Mouse (Mus musculus): ENCODE measurements at regions not wholly inside any gene's neighbourhood (a gene's known extent, or its start where the extent isn't known, plus 50 kb on each side); places are given as distances from the start of the nearest gene placed in this dataset.

DNA sequence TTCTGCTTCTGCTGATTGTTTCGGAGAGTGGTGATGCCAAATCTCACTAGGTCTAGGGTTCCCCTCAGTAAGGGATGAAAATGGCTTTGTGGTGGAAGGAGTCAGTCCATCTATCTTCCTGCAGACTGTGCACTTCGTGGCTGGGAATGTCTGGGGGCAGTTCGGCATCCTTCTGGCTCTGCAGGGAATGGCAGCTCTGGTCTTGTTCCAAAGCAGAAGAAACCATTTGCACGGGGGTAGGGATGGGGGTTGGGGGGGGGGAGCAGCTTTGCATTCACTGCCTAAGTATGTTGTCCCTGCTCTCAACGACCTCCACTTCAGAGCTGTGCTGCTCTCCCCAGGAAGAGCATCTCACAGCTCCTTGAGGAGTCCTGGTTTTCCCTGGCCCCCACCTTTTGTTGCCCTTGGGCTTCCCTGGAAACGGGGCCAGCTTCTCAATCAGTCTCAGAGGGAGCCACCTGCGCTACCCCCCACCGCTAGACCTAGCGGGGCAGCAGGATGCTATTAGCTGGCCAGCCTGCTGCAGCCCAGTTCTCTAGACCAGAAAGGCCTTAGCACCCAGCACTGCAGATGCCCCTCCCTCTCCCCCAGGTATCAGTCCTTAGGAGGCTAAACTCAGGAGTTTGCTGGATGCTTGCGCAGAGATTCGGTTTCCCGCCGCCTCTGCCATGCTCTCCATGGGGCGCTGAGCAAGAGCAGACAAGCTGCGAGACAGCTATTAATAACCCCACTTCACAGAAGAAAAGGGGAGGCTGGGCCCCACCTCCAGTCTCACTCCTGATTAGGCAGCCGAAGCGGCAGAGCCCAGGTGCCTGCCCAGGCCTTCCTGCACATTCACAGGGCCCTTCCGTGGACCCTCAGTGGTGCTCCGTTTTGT is 98.7 kb downstream of the 2410131K14Rik start:
- POLR2A ChIA-PET = interaction anchor here in 3 of 4 experiments (0.5 to 1.3 kb wide), 12 partner anchors 9 to 295 kb away, joined by 3 to 5 read pairs (median 3); no protein-coding TSS in a partner anchor
- CTCF ChIA-PET = interaction anchor here in 3 of 4 experiments (0.5 to 1.6 kb wide), 4 partner anchors 12 to 470 kb away, joined by 3 to 6 read pairs (median 4); no protein-coding TSS in a partner anchor

DNA sequence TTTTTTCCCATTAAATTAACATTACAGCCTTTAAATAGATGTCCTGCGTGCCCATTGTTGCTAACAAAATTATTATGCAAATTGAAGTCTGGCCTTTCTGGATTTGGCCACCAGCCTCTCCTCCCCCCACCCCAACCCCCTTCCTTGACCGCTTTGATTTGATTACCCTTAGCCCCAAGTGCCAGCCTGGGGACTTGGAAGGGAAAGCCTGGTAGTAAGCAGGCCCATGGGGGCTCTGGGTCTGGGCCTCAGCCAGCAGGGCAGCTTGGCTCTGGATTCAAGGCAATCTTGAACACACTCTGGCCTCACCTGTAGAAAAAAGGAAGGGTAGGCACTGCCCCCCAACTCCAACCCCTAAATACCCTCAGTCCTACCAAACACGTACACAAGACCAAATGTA is 100.2 kb downstream of the 2410131K14Rik start:
- CTCF ChIA-PET = no interaction called here
- POLR2A ChIA-PET = no interaction called here

DNA sequence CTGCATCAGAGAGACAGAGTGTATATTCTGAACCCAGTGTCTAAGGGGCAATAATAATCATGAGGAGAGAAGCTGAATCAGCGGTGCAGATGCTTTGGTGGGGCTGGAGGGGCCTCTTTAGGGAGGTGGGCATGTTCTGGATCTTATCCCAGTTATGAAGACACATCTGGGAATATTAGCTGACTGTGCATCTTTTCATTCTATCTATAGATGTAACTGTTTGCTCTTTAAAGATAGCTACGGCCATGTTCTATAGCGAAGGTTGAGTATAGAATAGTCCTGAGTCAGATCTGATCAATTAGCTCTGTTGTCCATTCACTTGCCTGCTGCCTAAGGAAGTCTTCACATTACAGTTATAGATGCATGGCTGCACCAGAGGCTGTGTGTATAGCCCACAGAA is 104.0 kb downstream of the 2410131K14Rik start:
- ChIA-PET POLR2A (interaction anchor here in 2 of 4 experiments (0.6 to 1.3 kb wide), 4 partner anchors 16 to 661 kb away, joined by 3 to 6 read pairs (median 4); no protein-coding TSS in a partner anchor), CTCF (interaction anchor here in 3 of 4 experiments (0.5 to 1.1 kb wide), 3 partner anchors 16 to 24 kb away, joined by 3 to 4 read pairs (median 3); no protein-coding TSS in a partner anchor)

DNA sequence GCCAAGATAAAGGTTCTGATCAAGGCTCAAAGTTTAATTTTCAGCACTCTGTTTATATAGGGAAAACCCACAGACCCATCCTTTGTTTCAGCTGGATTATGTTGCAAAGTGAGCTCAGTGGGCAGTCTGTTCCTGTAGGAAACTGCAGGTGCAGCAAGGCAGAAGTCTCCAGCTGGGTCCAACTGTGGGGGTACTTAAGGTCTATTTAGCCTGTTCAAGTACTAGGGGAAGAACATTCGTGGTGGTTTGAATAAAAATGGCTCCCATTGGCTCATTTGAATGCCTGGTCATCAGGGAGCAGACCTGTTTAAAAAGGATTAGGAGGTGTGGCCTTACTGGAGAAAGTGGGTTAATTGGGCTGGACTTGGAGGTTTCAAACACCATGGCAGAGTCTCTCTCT is 106.3 kb downstream of the 2410131K14Rik start:
- ChIA-PET CTCF (interaction anchor here in 1 of 4 experiments (0.7 kb wide), 1 partner anchor 83 kb away, joined by 3 read pairs; no protein-coding TSS in a partner anchor), POLR2A (interaction anchor here in 1 of 4 experiments (1.0 kb wide), 1 partner anchor 83 kb away, joined by 4 read pairs; no protein-coding TSS in a partner anchor)

DNA sequence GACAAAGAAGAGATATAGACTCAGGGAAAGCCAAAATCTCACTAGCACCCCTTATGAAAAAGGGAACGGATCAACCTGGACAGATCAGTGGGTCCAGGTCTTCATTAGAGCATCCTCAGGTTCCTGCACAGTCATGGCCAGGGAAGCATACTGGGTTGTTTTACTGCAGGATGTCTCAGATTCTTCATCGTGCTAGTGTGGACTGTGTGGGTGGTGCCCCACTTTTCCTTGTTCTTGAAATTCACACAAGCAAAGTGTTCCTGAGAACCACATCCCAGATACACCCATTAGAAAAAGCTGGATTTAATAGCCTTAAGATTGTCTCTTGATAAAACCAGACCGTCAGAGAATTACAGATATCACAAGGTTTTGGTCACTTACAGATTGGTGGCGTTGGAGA is 107.1 kb downstream of the 2410131K14Rik start:
- POLR2A ChIA-PET = interaction anchor here in 3 of 4 experiments (0.5 to 1.3 kb wide), 8 partner anchors 21 to 1237 kb away, joined by 3 to 6 read pairs (median 3); no protein-coding TSS in a partner anchor
- CTCF ChIA-PET = no interaction called here

DNA sequence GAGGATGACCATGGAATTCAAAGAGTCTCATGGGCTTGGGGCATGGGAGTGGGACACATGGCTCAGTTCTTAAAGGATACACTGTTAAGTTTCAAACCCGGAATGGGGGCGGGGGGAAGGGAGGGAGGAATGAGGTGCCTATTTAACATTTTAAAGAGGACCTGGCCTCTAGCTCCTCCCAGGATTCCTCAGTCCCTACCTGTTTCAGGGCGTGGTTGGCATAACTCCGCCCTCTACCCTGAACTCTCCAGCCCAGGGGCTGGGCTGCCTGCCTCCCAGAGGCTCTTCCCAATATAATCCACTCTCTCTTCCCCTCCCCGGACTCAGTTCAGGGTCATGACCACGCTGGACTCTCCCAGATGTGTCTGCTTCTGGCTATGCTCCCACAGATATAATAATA is 108.0 kb downstream of the 2410131K14Rik start:
- CTCF ChIA-PET = interaction anchor here in 1 of 4 experiments (0.6 kb wide), 1 partner anchor 80 kb away, joined by 6 read pairs; no protein-coding TSS in a partner anchor
- POLR2A ChIA-PET = interaction anchor here in 3 of 4 experiments (0.5 to 1.3 kb wide), 9 partner anchors 10 to 240 kb away, joined by 3 to 6 read pairs (median 3); no protein-coding TSS in a partner anchor

DNA sequence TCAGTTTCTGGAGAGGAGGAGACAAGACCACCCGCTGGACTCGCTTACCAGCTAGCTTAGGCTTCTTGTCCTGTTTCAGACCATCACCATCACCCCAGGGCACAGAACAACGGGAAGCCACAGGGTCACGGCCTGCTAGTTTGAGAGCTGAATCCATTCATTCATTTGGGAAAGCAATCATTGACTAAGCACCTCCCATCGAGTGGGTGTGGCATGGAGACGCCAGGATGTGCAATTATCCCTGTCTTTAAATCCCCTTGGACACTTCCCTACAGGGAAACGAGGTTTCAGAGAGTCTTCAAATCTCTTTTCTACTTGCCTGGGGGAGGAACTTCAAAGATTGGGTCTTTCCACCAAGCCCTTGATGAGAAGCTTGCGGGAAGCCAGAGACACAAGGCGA is 108.7 kb downstream of the 2410131K14Rik start:
- ChIA-PET CTCF (interaction anchor here in 1 of 4 experiments (0.6 kb wide), 1 partner anchor 20 kb away, joined by 6 read pairs; no protein-coding TSS in a partner anchor), POLR2A (interaction anchor here in 2 of 4 experiments (0.9 to 1.3 kb wide), 3 partner anchors 26 to 81 kb away, joined by 3 to 4 read pairs (median 4); no protein-coding TSS in a partner anchor)

DNA sequence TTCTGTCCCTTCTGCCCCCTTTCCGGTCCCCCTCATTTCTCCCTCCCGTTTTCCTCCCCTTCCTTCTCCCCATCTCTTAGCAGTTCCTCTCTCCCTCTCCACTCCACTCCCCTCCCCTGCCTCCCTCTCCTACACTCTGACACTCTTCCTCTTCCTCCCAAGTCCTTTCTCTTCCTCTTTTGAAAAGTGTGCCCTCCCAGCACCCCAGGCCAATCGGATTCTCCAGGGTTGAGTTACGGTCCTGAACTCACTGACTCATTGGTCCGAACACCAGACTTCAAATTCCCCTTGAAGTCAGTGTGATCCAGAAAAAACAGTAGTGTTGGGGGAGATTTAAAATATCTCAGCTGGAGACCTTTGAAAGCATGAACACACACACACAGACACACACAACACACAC is 109.1 kb downstream of the 2410131K14Rik start:
- POLR2A ChIA-PET = interaction anchor here in 2 of 4 experiments (0.7 to 1.0 kb wide), 3 partner anchors 23 to 81 kb away, joined by 3 to 4 read pairs (median 4); no protein-coding TSS in a partner anchor
- CTCF ChIA-PET = interaction anchor here in 1 of 4 experiments (0.6 kb wide), 1 partner anchor 19 kb away, joined by 6 read pairs; no protein-coding TSS in a partner anchor

DNA sequence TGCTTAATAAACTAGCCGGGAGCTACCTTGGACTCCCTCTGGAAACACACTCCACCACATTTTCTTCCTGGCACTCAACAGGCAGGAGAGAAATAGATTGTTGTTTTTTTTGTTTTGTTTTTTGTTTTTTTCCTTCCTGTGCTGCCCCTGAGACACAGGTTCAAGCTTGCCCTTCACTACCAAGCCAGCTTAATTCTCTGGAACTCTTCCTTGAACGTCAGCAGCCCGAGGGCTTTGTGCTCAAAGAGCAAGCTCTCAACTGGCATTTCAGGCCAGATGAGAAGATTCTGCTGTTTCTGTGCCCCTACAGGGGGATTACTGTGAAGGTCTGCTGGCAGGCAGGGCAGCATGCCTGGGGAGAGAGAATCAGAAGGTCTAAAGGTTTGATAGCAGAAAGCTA is 109.8 kb downstream of the 2410131K14Rik start:
- ChIA-PET CTCF (interaction anchor here in 2 of 4 experiments (0.7 to 0.9 kb wide), 3 partner anchors 27 to 406 kb away, joined by 3 to 5 read pairs (median 3); no protein-coding TSS in a partner anchor), POLR2A (interaction anchor here in 3 of 4 experiments (0.5 to 1.6 kb wide), 9 partner anchors 12 to 271 kb away, joined by 3 to 6 read pairs (median 3); no protein-coding TSS in a partner anchor)

DNA sequence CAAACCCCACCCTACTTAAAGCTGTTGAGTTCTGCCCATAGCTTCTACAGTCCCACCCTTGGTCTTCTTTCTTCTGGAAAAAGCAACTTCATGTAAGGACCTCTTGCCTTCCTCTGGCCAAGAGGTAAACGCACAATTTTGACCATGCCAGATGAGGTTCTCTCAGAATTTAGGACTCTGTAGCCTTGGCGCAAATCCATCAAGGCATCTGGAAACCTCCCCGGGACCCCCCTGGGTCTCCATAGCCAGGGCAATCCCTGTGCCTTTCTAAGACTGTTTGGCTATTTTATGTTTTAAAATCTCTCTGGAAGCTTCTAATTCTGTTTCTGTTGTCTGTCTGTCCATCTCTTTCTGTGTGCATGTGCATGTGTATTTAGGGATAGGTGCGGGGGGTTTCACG is 110.3 kb downstream of the 2410131K14Rik start:
- POLR2A ChIA-PET = interaction anchor here in 3 of 4 experiments (0.5 to 1.6 kb wide), 8 partner anchors 9 to 271 kb away, joined by 3 to 6 read pairs (median 3); no protein-coding TSS in a partner anchor
- CTCF ChIA-PET = interaction anchor here in 2 of 4 experiments (0.6 to 0.9 kb wide), 4 partner anchors 26 to 407 kb away, joined by 3 to 8 read pairs (median 4); no protein-coding TSS in a partner anchor

DNA sequence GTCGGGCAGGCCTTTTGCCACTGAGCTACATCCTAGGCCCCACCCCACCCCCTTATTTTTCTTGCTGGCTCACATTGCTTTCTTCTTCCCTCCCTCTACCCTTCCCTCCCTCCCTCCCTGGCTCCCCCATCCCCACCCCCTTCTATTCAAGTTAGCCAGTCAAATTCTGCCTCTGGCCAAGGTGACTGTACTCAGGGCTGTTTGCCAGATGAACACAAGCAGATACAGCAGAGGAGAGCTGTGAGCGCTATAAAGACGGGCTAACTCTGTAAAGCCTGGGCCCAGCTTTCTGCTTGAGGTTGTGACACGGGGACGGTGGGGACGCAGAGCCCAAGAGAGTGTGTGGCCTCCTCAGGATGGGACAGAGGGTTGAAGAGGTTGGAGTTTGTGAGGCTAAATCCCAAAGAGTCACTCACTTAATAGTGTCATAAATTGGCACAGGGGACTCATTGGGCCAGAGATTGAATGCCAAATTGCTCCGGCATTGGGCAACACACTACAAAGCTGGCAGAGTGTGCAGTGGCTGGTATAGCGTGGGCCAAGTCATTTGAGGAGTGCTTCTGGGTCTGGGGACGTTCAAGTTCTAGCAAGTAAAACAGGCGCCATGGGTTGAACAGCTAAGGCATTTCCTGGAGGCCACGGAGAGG is 110.8 kb downstream of the 2410131K14Rik start:
- CTCF ChIA-PET = interaction anchor here in 1 of 4 experiments (0.6 to 0.9 kb wide), 2 partner anchors 50 to 350 kb away, joined by 3 to 8 read pairs; no protein-coding TSS in a partner anchor

DNA sequence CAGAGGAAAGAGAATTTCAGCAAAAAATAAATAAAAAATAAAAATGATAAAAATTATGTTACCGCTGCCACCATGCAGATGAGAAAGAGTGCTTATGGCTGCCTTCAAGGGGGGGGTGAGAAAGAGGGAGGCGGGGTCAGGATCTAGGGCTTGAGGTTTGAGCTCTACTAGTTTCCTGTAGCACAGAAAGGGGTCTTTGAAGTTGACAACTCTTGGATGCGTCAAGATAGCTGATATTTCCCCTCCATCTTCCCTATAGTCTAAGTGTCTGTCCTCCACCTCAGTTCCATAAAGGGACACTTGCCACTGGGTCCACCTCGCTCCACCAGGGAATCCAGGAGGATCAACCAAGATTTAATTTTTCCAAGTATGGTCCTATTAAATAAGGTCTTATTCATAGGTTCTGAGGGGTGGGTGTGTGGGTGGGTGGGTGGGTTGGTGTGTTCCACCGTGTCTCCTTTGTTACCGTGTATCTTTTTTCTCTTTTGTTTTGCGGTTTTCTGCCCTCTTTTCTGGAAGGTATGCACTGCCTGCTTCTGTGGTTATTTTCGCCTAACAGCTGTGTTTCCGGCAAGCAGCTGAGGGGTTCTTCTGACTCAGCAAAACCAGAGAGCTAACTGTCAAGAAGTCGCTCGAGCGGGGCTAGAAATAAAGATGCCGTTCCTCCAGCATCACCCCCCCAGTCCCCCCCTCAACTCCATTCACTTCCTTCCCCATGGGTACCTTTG is 114.8 kb downstream of the 2410131K14Rik start:
- ChIA-PET POLR2A (interaction anchor here in 2 of 4 experiments (0.6 to 1.3 kb wide), 4 partner anchors 9 to 75 kb away, joined by 3 to 4 read pairs (median 3); no protein-coding TSS in a partner anchor), CTCF (interaction anchor here in 1 of 4 experiments (0.6 kb wide), 1 partner anchor 31 kb away, joined by 3 read pairs; no protein-coding TSS in a partner anchor)

More for the DNA sequence above, 110.8 kb downstream of the 2410131K14Rik start:
- POLR2A ChIA-PET = interaction anchor here in 3 of 4 experiments (0.5 to 1.6 kb wide), 12 partner anchors 9 to 1450 kb away, joined by 3 to 18 read pairs (median 3); no protein-coding TSS in a partner anchor

DNA sequence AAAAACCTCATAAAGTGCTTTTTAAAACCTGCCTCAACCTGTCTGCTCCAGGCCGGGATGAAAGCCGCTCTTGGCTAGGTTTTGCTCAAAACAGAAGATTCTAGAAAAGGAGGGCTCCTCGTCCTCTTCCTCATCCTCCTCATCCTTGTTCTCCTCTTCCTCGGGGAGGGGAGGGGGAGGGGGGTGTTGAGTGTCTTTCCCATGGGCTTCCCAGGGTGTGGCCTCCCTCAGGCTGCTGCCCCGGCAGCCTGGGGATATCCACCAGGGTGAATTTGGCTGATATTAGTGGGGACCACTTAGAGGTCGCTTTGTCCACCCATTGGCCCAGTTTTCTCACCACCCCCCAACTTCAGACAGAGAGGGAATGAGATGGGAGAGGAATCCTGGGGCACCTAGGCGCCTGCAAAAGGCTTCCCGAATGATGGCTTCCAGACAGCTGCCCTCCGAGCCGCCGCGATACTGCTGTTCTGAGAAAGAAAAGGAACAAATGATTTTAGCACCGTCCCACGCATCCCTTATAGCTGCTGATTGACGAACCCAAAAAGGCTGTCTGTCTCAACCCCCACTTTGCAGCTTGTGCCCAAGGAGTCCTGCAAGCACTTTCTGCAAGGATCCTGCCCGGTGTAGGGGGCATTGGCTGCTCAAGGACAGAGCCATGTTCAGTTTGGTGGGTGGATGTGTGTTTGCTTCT is 115.5 kb downstream of the 2410131K14Rik start:
- ChIA-PET CTCF (no interaction called here), POLR2A (interaction anchor here in 2 of 4 experiments (0.6 to 1.3 kb wide), 4 partner anchors 9 to 75 kb away, joined by 3 to 4 read pairs (median 3); no protein-coding TSS in a partner anchor)

DNA sequence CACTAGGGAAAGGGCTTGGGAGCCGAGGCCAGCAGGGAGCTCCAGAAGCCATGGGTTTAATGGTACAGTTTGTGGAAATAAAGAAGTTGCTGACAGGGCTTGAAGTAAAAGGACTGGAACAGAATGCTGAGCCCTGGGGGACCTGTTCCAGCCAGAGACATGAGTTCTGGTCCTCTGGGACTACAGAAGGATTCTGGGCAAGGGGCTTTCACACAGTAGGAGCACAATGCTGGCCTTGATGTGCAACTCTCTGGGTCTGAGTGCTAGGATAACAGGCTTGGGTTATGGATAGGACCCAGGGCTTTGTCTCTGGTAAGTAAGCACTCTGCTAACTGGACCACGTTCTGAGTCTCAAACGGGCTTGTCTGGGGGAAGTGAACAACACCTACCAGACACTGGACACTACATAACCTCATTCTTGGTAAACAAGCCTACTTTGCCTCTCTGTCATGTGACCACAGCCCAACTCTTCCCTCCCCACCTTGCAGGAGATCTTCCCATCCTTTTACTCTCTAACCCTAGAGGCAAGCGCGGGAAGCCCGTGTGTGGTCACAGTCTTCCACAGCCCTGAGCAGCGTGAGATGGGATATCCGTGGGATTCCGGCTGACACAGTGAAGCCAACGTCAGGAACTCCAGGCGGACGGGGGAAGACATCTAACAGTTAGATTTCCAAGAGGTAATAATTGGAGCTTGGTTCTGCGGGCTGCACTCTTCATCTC is 116.3 kb downstream of the 2410131K14Rik start:
- CTCF ChIA-PET = interaction anchor here in 3 of 4 experiments (0.5 to 0.8 kb wide), 3 partner anchors 70 to 186 kb away, joined by 3 to 6 read pairs (median 4); no protein-coding TSS in a partner anchor
- POLR2A ChIA-PET = interaction anchor here in 2 of 4 experiments (0.7 to 1.3 kb wide), 2 partner anchors 15 to 74 kb away, joined by 3 read pairs; no protein-coding TSS in a partner anchor

DNA sequence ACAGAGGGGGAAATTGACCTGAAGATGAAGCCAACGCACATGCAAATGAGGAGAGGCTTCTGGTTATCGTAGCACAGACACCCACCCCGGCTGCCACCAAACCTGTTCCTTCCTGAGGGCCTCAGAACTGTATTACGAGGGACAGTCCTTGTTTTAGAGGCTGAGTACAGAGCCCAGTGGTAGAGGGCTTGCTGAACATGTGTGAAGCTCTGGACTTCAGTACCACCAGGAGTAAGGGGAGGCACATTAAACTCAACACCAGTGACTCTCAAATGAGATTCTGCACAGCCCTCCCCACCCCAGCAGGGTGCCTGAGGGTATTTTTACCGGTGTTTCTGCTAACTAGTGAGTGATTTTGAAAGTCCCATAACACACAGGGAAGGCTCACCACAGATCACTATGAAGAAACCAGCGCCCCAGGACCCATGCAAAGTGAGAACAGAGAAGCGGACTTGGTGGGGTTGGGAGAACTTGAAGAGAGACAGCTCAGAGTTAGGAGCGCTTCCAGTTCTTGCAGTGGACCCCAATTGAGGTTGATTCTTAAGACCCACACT is 116.9 kb downstream of the 2410131K14Rik start:
- POLR2A ChIA-PET = interaction anchor here in 1 of 4 experiments (0.7 kb wide), 1 partner anchor 14 kb away, joined by 3 read pairs; no protein-coding TSS in a partner anchor
- CTCF ChIA-PET = interaction anchor here in 3 of 4 experiments (0.5 to 0.8 kb wide), 3 partner anchors 71 to 187 kb away, joined by 3 to 6 read pairs (median 4); no protein-coding TSS in a partner anchor
